Mouse (Mus musculus) neural tube, embryonic 10.5 days (tissue): Measurements from ENCODE around the gene Tnpo2.

Experiments
- DNase-seq: peaks from one replicate; pipeline ENCODE4 v3.0.0-alpha.2; 2017; ENCODE audit warnings: low spot score; ENCODE audit errors: extremely low spot score

Gene Tnpo2

GRCm38 (mm10) chr8:85100076-85100665 is 63.5 kb downstream of the Tnpo2 start:
- DNase-seq, result no peak
